Mouse (Mus musculus) ES-E14 (cell line): ENCODE data around the gene Sptbn1. TPM values are rescaled to one million over a fixed set of nuclear protein-coding genes. Genes with fewer than 3 reads are reported as not detected.

Source experiments
- DNase-seq: peaks from one replicate; pipeline ENCODE4 v3.0.0-alpha.2; 2013; ENCODE audit warnings: low read depth, low spot score
- H3K27ac ChIP-seq: 2 replicates; pipeline ENCODE4 v1.5.1; 2012; ENCODE audit warnings: low read depth, mild to moderate bottlenecking, low read length, moderate library complexity, mixed read lengths; ENCODE audit not compliant: poor library complexity, insufficient read depth, severe bottlenecking
- H3K36me3 ChIP-seq: 2 replicates; pipeline ENCODE4 v1.6.1; 2012; ENCODE audit warnings: mild to moderate bottlenecking, low read length, moderate library complexity, mixed read lengths; ENCODE audit not compliant: control insufficient read depth, poor library complexity, insufficient read depth, severe bottlenecking
- H3K4me1 ChIP-seq, 2 experiments: fragments of 150-350 bp in 1 of 2; sonication (generic) in 1 of 2; 2 replicates each; pipeline ENCODE4 v1.6.1; 2012; ENCODE audit warnings: low read length in 2 of 2, mild to moderate bottlenecking in 1 of 2, mixed read lengths in 1 of 2; ENCODE audit not compliant: control insufficient read depth in 2 of 2, insufficient read depth in 2 of 2, poor library complexity in 1 of 2
- H3K4me3 ChIP-seq, 2 experiments: fragments of 150-350 bp in 1 of 2; sonication (generic) in 1 of 2; 2 replicates each; pipeline ENCODE4 v1.5.1; 2012; ENCODE audit warnings: low read length in 2 of 2, low read depth in 1 of 2, mild to moderate bottlenecking in 1 of 2, mixed read lengths in 1 of 2; ENCODE audit not compliant: insufficient read depth in 1 of 2, poor library complexity in 1 of 2, severe bottlenecking in 1 of 2
- H3K9ac ChIP-seq: 2 replicates; pipeline ENCODE4 v1.6.1; 2012; ENCODE audit warnings: low read depth, mild to moderate bottlenecking, low read length, mixed read lengths; ENCODE audit not compliant: poor library complexity, insufficient read depth, severe bottlenecking
- H3K9me3 ChIP-seq: fragments of 150-350 bp; sonication (generic); 2 replicates; pipeline ENCODE4 v1.6.1; 2012; ENCODE audit warnings: low read depth, mild to moderate bottlenecking, low read length; ENCODE audit not compliant: control insufficient read depth, insufficient read depth
- CHD2 ChIP-seq: IDR thresholded peaks from 2 replicates; pipeline ENCODE4 v1.6.1; 2014; ENCODE audit warnings: mild to moderate bottlenecking, low read depth, low read length, inconsistent platforms
- HCFC1 ChIP-seq: IDR thresholded peaks from 2 replicates; pipeline ENCODE4 v1.6.1; 2012; ENCODE audit warnings: low read length, inconsistent platforms, borderline replicate concordance; ENCODE audit not compliant: insufficient read depth
- MAFK ChIP-seq: IDR thresholded peaks from 2 replicates; pipeline ENCODE4 v1.6.1; 2014; ENCODE audit warnings: mild to moderate bottlenecking, low read depth, low read length, inconsistent platforms; ENCODE audit not compliant: insufficient read depth
- ZC3H11A ChIP-seq: IDR thresholded peaks from 2 replicates; pipeline ENCODE4 v1.6.1; 2012; ENCODE audit warnings: low read depth, mild to moderate bottlenecking, inconsistent platforms, low read length, borderline replicate concordance
- ZNF384 ChIP-seq: IDR thresholded peaks from 2 replicates; pipeline ENCODE4 v1.6.1; 2012; ENCODE audit warnings: low read depth, low read length, inconsistent platforms
- in situ Hi-C, 2 experiments: fragments of 600-800 bp; cut with MboI; formaldehyde crosslinking; loops; one replicate each; pipeline ENCODE4 v1.15.1; 2025; ENCODE audit warnings: low sequenced_read_pairs in 2 of 2, inconsistent platforms in 1 of 2; ENCODE audit not compliant: unreplicated experiment in 2 of 2
- total RNA-seq: library from RNA; depleted of rRNA; stranded (reverse); fragments of 300-350 nt; gene quantifications from 2 replicates; pipeline ENCODE4 v1.2.3, GENCODE M21; 2012

The Sptbn1 gene
- total RNA-seq, 1 experiment: 243 TPM

DNA sequence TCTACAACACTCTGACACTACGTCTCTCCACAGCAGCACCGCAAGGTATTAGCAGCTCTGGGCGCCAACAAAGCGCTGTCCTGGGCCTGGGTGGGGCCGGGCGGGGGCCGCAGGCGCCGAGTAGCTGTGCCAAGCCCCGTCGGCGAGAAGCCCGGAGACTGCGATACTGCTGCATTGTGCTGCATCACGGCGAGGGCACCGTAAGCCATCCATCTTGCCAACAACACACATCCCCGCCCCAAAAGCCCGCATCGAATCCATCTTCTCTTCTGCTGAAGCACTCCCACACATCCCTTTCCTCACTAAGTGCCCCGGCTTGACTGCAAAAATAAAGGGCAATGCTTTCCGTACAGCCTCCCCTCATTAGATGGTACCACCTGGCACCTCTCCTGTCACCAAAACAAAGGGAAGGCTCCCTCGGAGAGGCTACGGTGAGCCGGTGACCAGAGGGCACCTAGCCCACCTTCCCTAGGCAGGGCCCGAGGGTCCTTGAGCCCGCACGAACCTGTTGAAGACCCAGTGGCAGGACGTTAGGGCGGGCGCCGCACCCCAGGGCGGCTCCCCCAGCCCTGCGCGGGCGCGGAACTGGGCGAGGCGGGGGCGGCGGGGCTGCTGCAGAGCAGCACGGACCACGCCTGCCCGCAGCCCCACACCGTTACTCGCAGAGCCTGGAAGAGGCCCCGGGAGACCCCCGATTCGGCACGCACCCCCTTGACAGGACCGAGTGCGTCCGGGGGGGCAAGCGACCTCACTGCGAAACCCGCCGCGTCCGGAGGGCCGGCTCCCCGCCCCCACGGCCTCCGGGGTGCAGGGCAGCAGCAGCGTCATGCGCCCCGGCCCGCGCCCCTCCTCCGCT, 711 bp downstream of the Sptbn1 start:
- no peaks in the 10 kb centered on the region for H3K36me3 ChIP-seq
- H3K9ac ChIP-seq: peak overlapping the region; percentile 75
- H3K9me3 ChIP-seq: no peaks in the 10 kb centered on the region
- in situ Hi-C loops: no loop called here
- peaks cover 0 to 3% of the 10 kb centered on the region in 2 experiments; a peak in 2 of 4 replicates for H3K4me1 ChIP-seq
- 0 out of 2 replicates have a peak overlapping the region, but pooled peaks have one; percentile 20 for H3K27ac ChIP-seq
- H3K4me3 ChIP-seq: peak overlapping the region; percentile 91 to 96
- TF ChIP-seq ZC3H11A (no peak), ZNF384 (no peak), CHD2 (no peak), MAFK (no peak), HCFC1 (no peak)
- peak; percentile 34 for DNase-seq

DNA sequence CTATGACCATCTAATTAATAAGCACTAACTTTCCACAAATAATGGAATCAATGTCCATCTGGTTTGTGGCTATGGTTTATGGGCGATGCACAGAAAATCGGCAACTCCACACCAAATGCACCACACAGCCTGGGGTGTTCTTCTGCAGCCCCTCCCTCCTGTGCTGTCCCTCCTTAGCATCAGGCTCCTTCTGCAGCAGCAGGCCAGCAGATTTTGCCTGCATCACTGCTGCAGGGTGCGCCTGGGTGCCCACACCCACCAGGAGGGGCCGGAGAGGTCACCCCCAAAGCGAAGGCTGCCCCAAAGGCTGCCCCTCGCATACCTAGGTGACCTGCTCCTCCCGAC, 1.3 kb downstream of the Sptbn1 start:
- no peak for DNase-seq
- Histone ChIP-seq H3K4me3 (peak overlapping the region; percentile 91 to 96), H3K4me1 (peaks cover 0 to 3% of the 10 kb centered on the region in 2 experiments; a peak in 2 of 4 replicates), H3K9ac (peak overlapping the region; percentile 75), H3K36me3 (no peaks in the 10 kb centered on the region), H3K27ac (no peak overlapping the region), H3K9me3 (no peaks in the 10 kb centered on the region)
- TF ChIP-seq ZC3H11A: no peak
- no peak for TF ChIP-seq HCFC1
- TF ChIP-seq CHD2: no peak
- no peak for TF ChIP-seq MAFK
- TF ChIP-seq ZNF384: no peak
- in situ Hi-C loops: no loop called here

GRCm38 (mm10) chr11:30265666-30266065, 2.3 kb downstream of the Sptbn1 start:
- no peaks in the 10 kb centered on the region for H3K36me3 ChIP-seq
- H3K4me3 ChIP-seq: no peak overlapping the region
- DNase-seq: no peak
- H3K9ac ChIP-seq: no peak overlapping the region
- no peaks in the 10 kb centered on the region for H3K9me3 ChIP-seq
- in situ Hi-C loops: no loop called here
- TF ChIP-seq ZC3H11A (no peak), MAFK (no peak), CHD2 (no peak), HCFC1 (no peak), ZNF384 (no peak)
- H3K27ac ChIP-seq: no peak overlapping the region
- H3K4me1 ChIP-seq: peaks cover 0 to 3% of the 10 kb centered on the region in 2 experiments; a peak in 2 of 4 replicates

GRCm38 (mm10) chr11:30263627-30264026, 4.3 kb downstream of the Sptbn1 start:
- DNase-seq: no peak
- H3K9me3 ChIP-seq: no peaks in the 10 kb centered on the region
- no peak overlapping the region for H3K27ac ChIP-seq
- in situ Hi-C loops: no loop called here
- H3K9ac ChIP-seq: no peak overlapping the region
- H3K4me3 ChIP-seq: no peak overlapping the region
- H3K36me3 ChIP-seq: no peaks in the 10 kb centered on the region
- peaks cover 0 to 3% of the 10 kb centered on the region in 2 experiments; a peak in 2 of 4 replicates for H3K4me1 ChIP-seq
- TF ChIP-seq HCFC1 (no peak), ZC3H11A (no peak), CHD2 (no peak), ZNF384 (no peak), MAFK (no peak)
